Mouse (Mus musculus): ENCODE data around the gene Srrm4. TPM values are rescaled to one million over a fixed set of nuclear protein-coding genes. Genes with fewer than 3 reads are reported as not detected.

The Srrm4 gene
- polyA plus RNA-seq, 1 experiment from 2014 or later, result 19.2 TPM

- H3K4me1 ChIP-seq (replicated peaks; ENCODE audit: control insufficient read depth, insufficient read depth, low read length), result peaks cover 29% of the 10 kb centered on the region
- DNase-seq (ENCODE audit: low spot score) (no peak), ATAC-seq (ENCODE audit: low FRiP score) (no peak)
- WGBS, result 61% methylated on average over 8 of the region's 8 CpGs
- no peaks in the 10 kb centered on the region for H3K36me3 ChIP-seq (replicated peaks; ENCODE audit: control insufficient read depth, insufficient read depth)
- no peaks in the 10 kb centered on the region for H3K27me3 ChIP-seq (ENCODE audit: control insufficient read depth, insufficient read depth, low read length)
- no peaks in the 10 kb centered on the region for H3K9me3 ChIP-seq (ENCODE audit: control insufficient read depth, low read length)
- H3K4me3 ChIP-seq (replicated peaks; ENCODE audit: low read length), result no peak overlapping the region
- H3K4me2 ChIP-seq (replicated peaks), result no peak overlapping the region
- H3K27ac ChIP-seq, result no peak overlapping the region; the same call in 1 of the 2 replicates
- H3K9ac ChIP-seq, result no peak overlapping the region
Observed at GRCm38 (mm10) chr5:116489621-116490020, 102.0 kb downstream of the Srrm4 start.

GRCm38 (mm10) chr5:116486135-116486534 is 105.5 kb downstream of the Srrm4 start:
- Histone ChIP-seq H3K27me3 (ENCODE audit: control insufficient read depth, insufficient read depth, low read length) (no peaks in the 10 kb centered on the region), H3K36me3 (replicated peaks; ENCODE audit: control insufficient read depth, insufficient read depth) (0 out of 2 replicates have a peak, but pooled peaks cover 5% of the 10 kb centered on the region), H3K9ac (no peak overlapping the region), H3K4me2 (replicated peaks) (no peak overlapping the region), H3K27ac (no peak overlapping the region), H3K4me3 (replicated peaks; ENCODE audit: low read length) (no peak overlapping the region), H3K4me1 (replicated peaks; ENCODE audit: control insufficient read depth, insufficient read depth, low read length) (peaks cover 25% of the 10 kb centered on the region; the same call in 1 of the 2 replicates), H3K9me3 (ENCODE audit: control insufficient read depth, low read length) (no peaks in the 10 kb centered on the region)
- WGBS, result 64% methylated on average over 4 of the region's 4 CpGs
- no peak for DNase-seq (ENCODE audit: low spot score)
- no peak for ATAC-seq (ENCODE audit: low FRiP score)

DNA sequence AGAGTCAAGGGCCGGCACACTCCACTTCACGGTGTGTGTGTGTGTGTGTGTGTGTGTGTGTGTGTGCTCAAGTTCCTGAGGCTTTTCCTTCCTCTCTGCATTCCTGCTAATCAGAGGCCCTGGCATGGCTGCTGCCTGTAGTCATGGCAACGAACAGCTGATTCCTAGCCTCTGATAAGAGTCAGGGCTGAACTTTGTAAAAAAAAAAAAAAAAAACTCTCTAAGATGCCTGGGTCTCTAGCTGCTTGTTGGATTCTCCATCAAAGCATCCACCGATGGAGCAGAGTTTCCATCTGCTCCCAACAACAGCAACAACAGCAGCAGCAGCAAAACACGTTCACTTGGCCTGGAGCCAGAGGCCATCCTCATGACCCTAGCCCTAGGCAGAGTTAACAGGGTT is 106.5 kb downstream of the Srrm4 start:
- Histone ChIP-seq H3K9me3 (ENCODE audit: control insufficient read depth, low read length) (no peaks in the 10 kb centered on the region), H3K4me2 (replicated peaks) (no peak overlapping the region), H3K9ac (no peak overlapping the region), H3K27ac (peak overlapping the region; percentile 38; the same call in 1 of the 2 replicates), H3K4me1 (replicated peaks; ENCODE audit: control insufficient read depth, insufficient read depth, low read length) (peaks cover 21% of the 10 kb centered on the region; the same call in 1 of the 2 replicates), H3K27me3 (ENCODE audit: control insufficient read depth, insufficient read depth, low read length) (no peaks in the 10 kb centered on the region), H3K4me3 (replicated peaks; ENCODE audit: low read length) (no peak overlapping the region), H3K36me3 (replicated peaks; ENCODE audit: control insufficient read depth, insufficient read depth) (0 out of 2 replicates have a peak, but pooled peaks cover 5% of the 10 kb centered on the region)
- peak; percentile 79 for DNase-seq (ENCODE audit: low spot score)
- peak; percentile 66; the same call in 1 of the 2 replicates for ATAC-seq (ENCODE audit: low FRiP score)
- WGBS, result 8% methylated on average over 5 of the region's 5 CpGs

DNA sequence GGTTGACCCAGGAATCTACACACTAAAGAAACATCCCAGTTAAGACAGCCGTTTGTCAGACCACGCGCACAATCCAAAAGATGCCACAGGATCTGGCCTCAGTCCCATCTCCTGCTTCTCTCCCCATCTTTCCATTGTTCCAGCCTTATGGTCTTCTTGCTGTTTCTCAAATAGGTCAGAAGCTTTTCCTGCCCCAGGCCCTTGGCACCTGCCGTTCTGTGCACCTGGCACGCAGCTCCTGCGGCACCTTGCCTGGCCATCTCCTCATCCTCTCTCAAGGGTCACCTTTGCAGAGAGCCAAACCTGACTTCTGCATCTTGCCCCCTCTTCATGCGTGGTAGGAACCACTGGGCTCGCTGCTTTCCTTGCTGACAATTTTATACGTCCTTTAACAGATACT is 107.4 kb downstream of the Srrm4 start:
- Histone ChIP-seq H3K27ac (peak overlapping the region; percentile 38; the same call in 1 of the 2 replicates), H3K9me3 (ENCODE audit: control insufficient read depth, low read length) (no peaks in the 10 kb centered on the region), H3K27me3 (ENCODE audit: control insufficient read depth, insufficient read depth, low read length) (no peaks in the 10 kb centered on the region), H3K4me1 (replicated peaks; ENCODE audit: control insufficient read depth, insufficient read depth, low read length) (peaks cover 21% of the 10 kb centered on the region; the same call in 1 of the 2 replicates), H3K36me3 (replicated peaks; ENCODE audit: control insufficient read depth, insufficient read depth) (0 out of 2 replicates have a peak, but pooled peaks cover 5% of the 10 kb centered on the region), H3K4me3 (replicated peaks; ENCODE audit: low read length) (no peak overlapping the region), H3K9ac (no peak overlapping the region), H3K4me2 (replicated peaks) (no peak overlapping the region)
- ATAC-seq (ENCODE audit: low FRiP score), result no peak
- 89% methylated on average over 9 of the region's 9 CpGs for WGBS
- no peak for DNase-seq (ENCODE audit: low spot score)

DNA sequence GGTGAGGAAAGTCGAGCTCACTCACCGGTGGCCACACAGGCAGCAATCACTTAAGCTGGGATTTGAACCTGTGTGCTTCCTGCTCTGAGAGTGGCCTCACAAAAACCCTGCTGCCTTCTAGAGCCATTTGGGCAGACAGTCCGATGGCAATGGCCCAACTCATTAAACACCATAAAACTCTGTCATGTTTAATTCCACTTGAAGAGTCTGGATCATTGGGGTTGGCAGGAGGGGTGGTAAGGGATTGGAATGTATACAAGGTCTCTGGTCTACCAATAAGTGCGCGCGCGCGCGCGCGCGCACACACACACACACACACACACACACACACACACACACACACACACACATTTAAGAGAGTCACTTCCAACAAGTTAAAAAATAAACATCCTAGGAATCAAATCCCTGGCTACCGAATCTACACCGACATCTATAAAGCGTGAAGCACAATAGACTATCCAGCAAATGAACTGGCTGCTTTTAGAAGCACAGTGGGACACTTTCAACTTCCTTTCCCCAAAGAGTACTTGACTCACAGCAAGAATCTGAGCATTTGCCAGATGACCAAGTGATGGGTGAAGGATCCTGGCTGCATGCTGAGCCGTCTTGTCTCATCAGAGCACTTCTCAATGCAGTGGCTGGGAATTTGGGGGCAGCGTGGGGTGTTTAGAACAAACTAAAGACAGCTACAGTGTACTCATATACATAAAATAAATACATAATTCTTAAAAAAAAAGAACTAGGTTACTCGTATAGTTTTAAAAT is 112.8 kb downstream of the Srrm4 start:
- Histone ChIP-seq H3K9me3 (ENCODE audit: control insufficient read depth, low read length) (no peaks in the 10 kb centered on the region), H3K36me3 (replicated peaks; ENCODE audit: control insufficient read depth, insufficient read depth) (peaks cover 19% of the 10 kb centered on the region), H3K4me3 (replicated peaks; ENCODE audit: low read length) (no peak overlapping the region), H3K27ac (no peak overlapping the region), H3K4me1 (replicated peaks; ENCODE audit: control insufficient read depth, insufficient read depth, low read length) (no peaks in the 10 kb centered on the region; the same call in 1 of the 2 replicates), H3K4me2 (replicated peaks) (no peak overlapping the region), H3K27me3 (ENCODE audit: control insufficient read depth, insufficient read depth, low read length) (no peaks in the 10 kb centered on the region), H3K9ac (no peak overlapping the region)
- ATAC-seq (ENCODE audit: low FRiP score) (no peak), DNase-seq (ENCODE audit: low spot score) (no peak)
- 82% methylated on average over 18 of the region's 18 CpGs for WGBS

- DNase-seq (ENCODE audit: low spot score) (peak; percentile 71), ATAC-seq (ENCODE audit: low FRiP score) (no peak)
- Histone ChIP-seq H3K4me2 (replicated peaks) (no peak overlapping the region), H3K27me3 (ENCODE audit: control insufficient read depth, insufficient read depth, low read length) (no peaks in the 10 kb centered on the region), H3K27ac (no peak overlapping the region), H3K4me1 (replicated peaks; ENCODE audit: control insufficient read depth, insufficient read depth, low read length) (no peaks in the 10 kb centered on the region; the same call in 1 of the 2 replicates), H3K9ac (no peak overlapping the region), H3K36me3 (replicated peaks; ENCODE audit: control insufficient read depth, insufficient read depth) (peaks cover 18% of the 10 kb centered on the region), H3K4me3 (replicated peaks; ENCODE audit: low read length) (no peak overlapping the region), H3K9me3 (ENCODE audit: control insufficient read depth, low read length) (no peaks in the 10 kb centered on the region)
- WGBS, result 15% methylated on average over 15 of the region's 15 CpGs
Observed at GRCm38 (mm10) chr5:116476006-116476405, 115.6 kb downstream of the Srrm4 start.

DNA sequence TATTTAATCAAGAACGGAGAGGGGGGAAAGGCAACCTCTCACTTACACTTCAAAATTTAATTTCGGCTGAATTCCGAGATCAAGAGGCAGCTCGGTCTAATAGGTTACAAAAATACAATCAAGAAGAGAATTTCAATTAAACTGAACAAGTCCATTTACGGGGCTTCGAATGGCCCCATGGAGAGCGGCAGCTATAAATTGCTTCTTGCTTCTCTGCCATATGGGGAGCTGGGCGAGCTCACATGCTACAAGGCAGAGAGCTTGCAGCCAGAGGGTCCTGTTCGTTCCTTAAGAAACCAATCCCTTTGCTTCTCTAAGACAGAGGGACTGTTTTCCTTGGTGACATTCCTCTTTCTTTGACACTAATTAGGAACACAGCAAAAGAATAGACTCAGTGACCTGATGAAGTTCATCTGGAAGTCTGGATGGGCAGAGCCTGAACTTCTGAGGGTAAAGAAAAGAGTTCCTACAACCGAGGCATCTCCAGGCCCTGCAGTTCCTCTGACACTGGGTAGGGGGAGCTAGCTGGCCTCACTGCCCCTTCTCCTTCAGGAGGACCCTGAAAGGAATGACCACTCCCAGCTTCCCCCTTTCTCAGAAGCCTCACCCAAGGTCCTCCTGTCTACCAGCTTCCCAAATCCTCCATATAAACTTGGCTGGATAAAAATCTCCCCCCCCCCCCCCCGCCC is 130.1 kb downstream of the Srrm4 start:
- peak; percentile 52 for DNase-seq (ENCODE audit: low spot score)

DNA sequence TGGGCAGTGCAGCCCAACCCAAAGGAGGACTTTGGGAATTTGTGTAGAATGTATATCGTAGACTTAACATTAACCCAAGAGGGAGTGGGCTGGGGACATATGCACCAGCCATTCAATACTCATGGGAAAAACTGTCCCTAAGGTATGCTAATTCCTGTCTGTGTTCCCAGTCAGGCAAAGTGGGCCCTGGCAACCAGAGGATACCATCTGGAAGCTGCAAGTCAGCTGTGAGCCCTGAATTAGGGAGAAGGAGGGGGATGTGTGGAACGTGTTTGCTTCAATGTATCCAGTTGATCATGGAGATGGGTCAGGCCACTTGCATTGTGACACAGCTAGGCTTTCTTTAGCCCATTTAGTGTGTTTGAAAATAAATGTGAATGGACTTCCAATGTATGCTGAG is 131.6 kb downstream of the Srrm4 start:
- H3K4me3 ChIP-seq (replicated peaks; ENCODE audit: low read length), result no peak overlapping the region
- H3K9me3 ChIP-seq (ENCODE audit: control insufficient read depth, low read length), result peaks cover 7% of the 10 kb centered on the region; the same call in 1 of the 2 replicates
- DNase-seq (ENCODE audit: low spot score), result no peak
- no peaks in the 10 kb centered on the region for H3K27me3 ChIP-seq (ENCODE audit: control insufficient read depth, insufficient read depth, low read length)
- no peak overlapping the region; the same call in 1 of the 2 replicates for H3K27ac ChIP-seq
- peaks cover 25% of the 10 kb centered on the region for H3K4me1 ChIP-seq (replicated peaks; ENCODE audit: control insufficient read depth, insufficient read depth, low read length)
- no peak overlapping the region for H3K9ac ChIP-seq
- H3K4me2 ChIP-seq (replicated peaks), result no peak overlapping the region
- peaks cover 27% of the 10 kb centered on the region for H3K36me3 ChIP-seq (replicated peaks; ENCODE audit: control insufficient read depth, insufficient read depth)
- no peak for ATAC-seq (ENCODE audit: low FRiP score)
- WGBS, result 35% methylated on average over 2 of the region's 2 CpGs

More for the DNA sequence above, 130.1 kb downstream of the Srrm4 start:
- H3K36me3 ChIP-seq (replicated peaks; ENCODE audit: control insufficient read depth, insufficient read depth), result peaks cover 40% of the 10 kb centered on the region
- no peak overlapping the region for H3K4me3 ChIP-seq (replicated peaks; ENCODE audit: low read length)
- no peak overlapping the region for H3K4me2 ChIP-seq (replicated peaks)
- H3K27me3 ChIP-seq (ENCODE audit: control insufficient read depth, insufficient read depth, low read length), result no peaks in the 10 kb centered on the region
- H3K27ac ChIP-seq, result peak overlapping the region; percentile 26; the same call in 1 of the 2 replicates
- peak; percentile 70 for ATAC-seq (ENCODE audit: low FRiP score)
- no peak overlapping the region for H3K9ac ChIP-seq
- peaks cover 25% of the 10 kb centered on the region for H3K4me1 ChIP-seq (replicated peaks; ENCODE audit: control insufficient read depth, insufficient read depth, low read length)
- 33% methylated on average over 11 of the region's 11 CpGs for WGBS
- peaks cover 23% of the 10 kb centered on the region for H3K9me3 ChIP-seq (ENCODE audit: control insufficient read depth, low read length)

GRCm38 (mm10) chr5:116457791-116458190 is 133.8 kb downstream of the Srrm4 start:
- H3K4me2 ChIP-seq (replicated peaks), result no peak overlapping the region
- peaks cover 10% of the 10 kb centered on the region; the same call in 1 of the 2 replicates for H3K36me3 ChIP-seq (replicated peaks; ENCODE audit: control insufficient read depth, insufficient read depth)
- H3K27me3 ChIP-seq (ENCODE audit: control insufficient read depth, insufficient read depth, low read length), result no peaks in the 10 kb centered on the region
- DNase-seq (ENCODE audit: low spot score), result no peak
- peaks cover 25% of the 10 kb centered on the region for H3K4me1 ChIP-seq (replicated peaks; ENCODE audit: control insufficient read depth, insufficient read depth, low read length)
- 75% methylated on average over 7 of the region's 7 CpGs for WGBS
- H3K9me3 ChIP-seq (ENCODE audit: control insufficient read depth, low read length), result no peaks in the 10 kb centered on the region
- no peak overlapping the region for H3K4me3 ChIP-seq (replicated peaks; ENCODE audit: low read length)
- H3K9ac ChIP-seq, result no peak overlapping the region
- no peak overlapping the region for H3K27ac ChIP-seq
- no peak for ATAC-seq (ENCODE audit: low FRiP score)

All from hindbrain, embryonic 14.5 days (tissue).